Comparison of ENCODE assay signal across 16 mouse cellular contexts in genomic region chr11:105317769-105318168, GRCm38 (mm10). TPM values are rescaled to one million over a fixed set of nuclear protein-coding genes. Genes with fewer than 3 reads are reported as not detected.
A peak's percentile ranks its signal among the peaks of the same experiment; 100 is the strongest.
DNase-seq lines count a peak whose midpoint lies in the region; TF ChIP-seq lines count a peak whose summit lies in the region.
"Had no signal": no experiment of that assay in that cellular context is flagged by ENCODE, and none has a peak within 500 bp of the region (broad histone marks: within the 10 kb centered on the region; RNA-seq: fewer than 3 reads in every experiment).

No protein-coding gene starts in this region.

- no peak for TF ChIP-seq CTCF in gastrocnemius, adult 2 months (IDR thresholded peaks at IDR 0.05)

- peak; percentile 54 for DNase-seq in layer of hippocampus, adult 9-11 months
- no peak for DNase-seq in layer of hippocampus, adult 8-10 months (ENCODE audit: low spot score in 2 of 2)
- DNase-seq in brain, adult 2 months (ENCODE audit: low read depth, low spot score): peak; percentile 38
- no peak for DNase-seq in gastrocnemius, adult 2 months
- DNase-seq: adrenal gland, adult 2 months; adrenal gland, adult 8-10 months; adrenal gland, postnatal 10 days; adrenal gland, postnatal 14 days; adrenal gland, postnatal 25 days; adrenal gland, postnatal 36 days; B cell, adult 2 months; cerebellum, adult 11 months; cerebellum, adult 11-12 months; cerebellum, adult 18-20 months; cerebellum, adult 2 months had no signal

- intact Hi-C loops in gastrocnemius, adult 2 months (cut with DNase I): no loop called here

- no peak overlapping the region for H3K4me3 ChIP-seq in gastrocnemius, adult 2 months

- no peak overlapping the region for H3K27ac ChIP-seq in gastrocnemius, adult 2 months

RNA-seq across cellular contexts. Expression of gene Mrc2, which starts 25.3 kb away (rescaled TPM):
- total RNA-seq in layer of hippocampus, adult 8-10 months (2022): 10 to 100 TPM in 2 of 4 experiments, 1 to 10 TPM in 2; 5.0 to 19.1 (median 9.9) TPM
- 10 to 100 TPM in 1 of 2 experiments, 1 to 10 TPM in 1; 5.9 to 17.6 TPM for total RNA-seq in gastrocnemius, adult 2 months (2021)
- total RNA-seq: MEL had no signal

Comparison
In these comparisons a context has a peak if more than half of its experiments do, and no peak if none do; other contexts are left out.
1. DNase-seq: peak in layer of hippocampus, adult 9-11 months (single experiment) and brain, adult 2 months (single experiment); none in layer of hippocampus, adult 8-10 months (0 of 2) and gastrocnemius, adult 2 months (single experiment).